Mouse (Mus musculus): Measurements from ENCODE around the gene Pgpep1. TPM values are rescaled to one million over a fixed set of nuclear protein-coding genes. Genes with fewer than 3 reads are reported as not detected.

The Pgpep1 gene
- total and polyA plus RNA-seq, 2 experiments from 2014 or later, result 29.1 to 36.3 TPM

- DNase-seq (ENCODE audit: low spot score) (no peak), ATAC-seq (ENCODE audit: insufficient read depth, low read depth) (no peak)
- Histone ChIP-seq H3K36me3 (replicated peaks; ENCODE audit: control insufficient read depth, insufficient read depth, low read length) (peaks cover 15% of the 10 kb centered on the region; the same call in 1 of the 2 replicates), H3K4me3 (ENCODE audit: low read depth, low read length) (no peak overlapping the region), H3K27me3 (ENCODE audit: control insufficient read depth, insufficient read depth, low read length) (no peaks in the 10 kb centered on the region), H3K4me1 (ENCODE audit: control insufficient read depth, insufficient read depth) (peaks cover 15% of the 10 kb centered on the region), H3K9me3 (replicated peaks; ENCODE audit: control insufficient read depth, low read length) (no peaks in the 10 kb centered on the region), H3K4me2 (ENCODE audit: low read depth, low read length) (no peak overlapping the region), H3K27ac (ENCODE audit: low read depth) (peak overlapping the region; percentile 96; the same call in 1 of the 2 replicates), H3K9ac (replicated peaks; ENCODE audit: low read depth, low read length) (no peak overlapping the region)
- 75% methylated on average over 4 of the region's 4 CpGs for WGBS
- TF ChIP-seq EP300 (IDR thresholded peaks at IDR 0.05; ENCODE audit: low read depth) (no peak), CTCF (IDR thresholded peaks at IDR 0.05; ENCODE audit: low read depth) (no peak)
Measured at GRCm38 (mm10) chr8:70674716-70675115, 14.5 kb upstream of the Pgpep1 start.

GRCm38 (mm10) chr8:70674109-70674508 lies 13.9 kb upstream of the Pgpep1 start:
- WGBS, result 93% methylated on average over 3 of the region's 3 CpGs
- H3K4me3 ChIP-seq (ENCODE audit: low read depth, low read length), result peak overlapping the region; percentile 67
- peak overlapping the region; percentile 96 for H3K27ac ChIP-seq (ENCODE audit: low read depth)
- peak overlapping the region; percentile 65 for H3K9ac ChIP-seq (replicated peaks; ENCODE audit: low read depth, low read length)
- no peaks in the 10 kb centered on the region for H3K9me3 ChIP-seq (replicated peaks; ENCODE audit: control insufficient read depth, low read length)
- peaks cover 14% of the 10 kb centered on the region; the same call in 1 of the 2 replicates for H3K36me3 ChIP-seq (replicated peaks; ENCODE audit: control insufficient read depth, insufficient read depth, low read length)
- peak overlapping the region; percentile 60 for H3K4me2 ChIP-seq (ENCODE audit: low read depth, low read length)
- DNase-seq (ENCODE audit: low spot score), result no peak
- peaks cover 12% of the 10 kb centered on the region for H3K4me1 ChIP-seq (ENCODE audit: control insufficient read depth, insufficient read depth)
- no peak for ATAC-seq (ENCODE audit: insufficient read depth, low read depth)
- H3K27me3 ChIP-seq (ENCODE audit: control insufficient read depth, insufficient read depth, low read length), result no peaks in the 10 kb centered on the region
- no peak for TF ChIP-seq CTCF (IDR thresholded peaks at IDR 0.05; ENCODE audit: low read depth)
- no peak for TF ChIP-seq EP300 (IDR thresholded peaks at IDR 0.05; ENCODE audit: low read depth)

- TF ChIP-seq EP300 (IDR thresholded peaks at IDR 0.05; ENCODE audit: low read depth), result peak; percentile 77; the same call in 1 of the 2 replicates
- TF ChIP-seq CTCF (IDR thresholded peaks at IDR 0.05; ENCODE audit: low read depth), result peak; percentile 89
- under 1% methylated on average over 60 of the region's 60 CpGs for WGBS
- no peaks in the 10 kb centered on the region for H3K27me3 ChIP-seq (ENCODE audit: control insufficient read depth, insufficient read depth, low read length)
Measured at GRCm38 (mm10) chr8:70673079-70673856, 13.1 kb upstream of the Pgpep1 start, which contains the start of gene Lsm4. Gene Lsm4 (plus strand): TSS chr8:70673248.

GRCm38 (mm10) chr8:70672325-70673078 lies 12.3 kb upstream of the Pgpep1 start:
- peak; percentile 0; the same call in 1 of the 2 replicates for ATAC-seq (ENCODE audit: insufficient read depth, low read depth)

More at GRCm38 (mm10) chr8:70673079-70673856, 13.1 kb upstream of the Pgpep1 start, which contains the start of gene Lsm4:
- Histone ChIP-seq H3K27ac (ENCODE audit: low read depth) (peak within 1 kb of the TSS; percentile 96), H3K4me1 (ENCODE audit: control insufficient read depth, insufficient read depth) (peaks cover 12% of the 10 kb centered on the region), H3K9me3 (replicated peaks; ENCODE audit: control insufficient read depth, low read length) (no peaks in the 10 kb centered on the region), H3K4me2 (ENCODE audit: low read depth, low read length) (peak within 1 kb of the TSS; percentile 60), H3K36me3 (replicated peaks; ENCODE audit: control insufficient read depth, insufficient read depth, low read length) (0 out of 2 replicates have a peak, but pooled peaks cover 5% of the 10 kb centered on the region), H3K4me3 (ENCODE audit: low read depth, low read length) (peak within 1 kb of the TSS; percentile 67), H3K9ac (replicated peaks; ENCODE audit: low read depth, low read length) (peak within 1 kb of the TSS; percentile 65)
- DNase-seq (ENCODE audit: low spot score) (peak; percentile 100), ATAC-seq (ENCODE audit: insufficient read depth, low read depth) (peak; percentile 96)

GRCm38 (mm10) chr8:70671615-70672324 lies 11.6 kb upstream of the Pgpep1 start:
- TF ChIP-seq CTCF (IDR thresholded peaks at IDR 0.05; ENCODE audit: low read depth) (no peak), EP300 (IDR thresholded peaks at IDR 0.05; ENCODE audit: low read depth) (no peak)
- ATAC-seq (ENCODE audit: insufficient read depth, low read depth) (no peak), DNase-seq (ENCODE audit: low spot score) (peak; percentile 46)
- Histone ChIP-seq H3K27me3 (ENCODE audit: control insufficient read depth, insufficient read depth, low read length) (no peaks in the 10 kb centered on the region), H3K4me1 (ENCODE audit: control insufficient read depth, insufficient read depth) (peaks cover 12% of the 10 kb centered on the region), H3K4me3 (ENCODE audit: low read depth, low read length) (no peak overlapping the region), H3K4me2 (ENCODE audit: low read depth, low read length) (no peak overlapping the region), H3K27ac (ENCODE audit: low read depth) (no peak overlapping the region), H3K36me3 (replicated peaks; ENCODE audit: control insufficient read depth, insufficient read depth, low read length) (no peaks in the 10 kb centered on the region), H3K9ac (replicated peaks; ENCODE audit: low read depth, low read length) (no peak overlapping the region), H3K9me3 (replicated peaks; ENCODE audit: control insufficient read depth, low read length) (no peaks in the 10 kb centered on the region)
- 53% methylated on average over 10 of the region's 10 CpGs for WGBS

More at GRCm38 (mm10) chr8:70672325-70673078, 12.3 kb upstream of the Pgpep1 start:
- TF ChIP-seq EP300 (IDR thresholded peaks at IDR 0.05; ENCODE audit: low read depth), result no peak
- TF ChIP-seq CTCF (IDR thresholded peaks at IDR 0.05; ENCODE audit: low read depth), result peak; percentile 22
- Histone ChIP-seq H3K27ac (ENCODE audit: low read depth) (peak overlapping the region; percentile 84), H3K4me3 (ENCODE audit: low read depth, low read length) (peak overlapping the region; percentile 67), H3K4me1 (ENCODE audit: control insufficient read depth, insufficient read depth) (peaks cover 12% of the 10 kb centered on the region), H3K27me3 (ENCODE audit: control insufficient read depth, insufficient read depth, low read length) (no peaks in the 10 kb centered on the region), H3K9me3 (replicated peaks; ENCODE audit: control insufficient read depth, low read length) (no peaks in the 10 kb centered on the region), H3K4me2 (ENCODE audit: low read depth, low read length) (peak overlapping the region; percentile 58), H3K9ac (replicated peaks; ENCODE audit: low read depth, low read length) (peak overlapping the region; percentile 44; the same call in 1 of the 2 replicates), H3K36me3 (replicated peaks; ENCODE audit: control insufficient read depth, insufficient read depth, low read length) (no peaks in the 10 kb centered on the region)
- DNase-seq (ENCODE audit: low spot score), result no peak
- WGBS, result 35% methylated on average over 19 of the region's 19 CpGs
